Mouse (Mus musculus): Measurements from ENCODE around the gene Mgat4a. TPM values are rescaled to one million over a fixed set of nuclear protein-coding genes. Genes with fewer than 3 reads are reported as not detected.
A peak's percentile ranks its signal among the peaks of the same experiment; 100 is the strongest.

Mgat4a gene
- polyA plus RNA-seq, 1 experiment: 20.6 TPM

- Histone ChIP-seq H3K4me1 (replicated peaks; ENCODE audit: control insufficient read depth, insufficient read depth, low read length) (peaks cover 41% of the 10 kb centered on the region), H3K36me3 (ENCODE audit: control insufficient read depth, insufficient read depth, low read length) (no peaks in the 10 kb centered on the region), H3K4me3 (ENCODE audit: control insufficient read depth, insufficient read depth, low read length) (no peak overlapping the region), H3K27me3 (ENCODE audit: control insufficient read depth, insufficient read depth, low read length) (no peaks in the 10 kb centered on the region), H3K27ac (ENCODE audit: control insufficient read depth, insufficient read depth, low read length) (peak overlapping the region; percentile 94)
- 3% methylated on average over 2 of the region's 2 CpGs for WGBS
- TF ChIP-seq CTCF (IDR thresholded peaks at IDR 0.05; ENCODE audit: borderline replicate concordance, control insufficient read depth, extremely low read depth, insufficient read depth, low read length, poor library complexity) (no peak), POLR2A (IDR thresholded peaks at IDR 0.05; ENCODE audit: control insufficient read depth, extremely low read depth, insufficient read depth, low read length, poor library complexity) (no peak)
- peak; percentile 38 for DNase-seq
Observed at GRCm38 (mm10) chr1:37481331-37481730, 59.5 kb downstream of the Mgat4a start.

- Histone ChIP-seq H3K4me3 (ENCODE audit: control insufficient read depth, insufficient read depth, low read length) (no peak overlapping the region), H3K27ac (ENCODE audit: control insufficient read depth, insufficient read depth, low read length) (peak overlapping the region; percentile 79), H3K4me1 (replicated peaks; ENCODE audit: control insufficient read depth, insufficient read depth, low read length) (peaks cover 41% of the 10 kb centered on the region), H3K36me3 (ENCODE audit: control insufficient read depth, insufficient read depth, low read length) (no peaks in the 10 kb centered on the region), H3K27me3 (ENCODE audit: control insufficient read depth, insufficient read depth, low read length) (no peaks in the 10 kb centered on the region)
- TF ChIP-seq CTCF (IDR thresholded peaks at IDR 0.05; ENCODE audit: borderline replicate concordance, control insufficient read depth, extremely low read depth, insufficient read depth, low read length, poor library complexity): no peak
- no peak for TF ChIP-seq POLR2A (IDR thresholded peaks at IDR 0.05; ENCODE audit: control insufficient read depth, extremely low read depth, insufficient read depth, low read length, poor library complexity)
- no peak for DNase-seq
- WGBS: 51% methylated on average over 6 of the region's 6 CpGs
Observed at GRCm38 (mm10) chr1:37480731-37481130, 60.1 kb downstream of the Mgat4a start.

GRCm38 (mm10) chr1:37479759-37480158, 61.1 kb downstream of the Mgat4a start:
- Histone ChIP-seq H3K27me3 (ENCODE audit: control insufficient read depth, insufficient read depth, low read length) (no peaks in the 10 kb centered on the region), H3K27ac (ENCODE audit: control insufficient read depth, insufficient read depth, low read length) (peak overlapping the region; percentile 79), H3K4me3 (ENCODE audit: control insufficient read depth, insufficient read depth, low read length) (no peak overlapping the region), H3K4me1 (replicated peaks; ENCODE audit: control insufficient read depth, insufficient read depth, low read length) (peaks cover 46% of the 10 kb centered on the region), H3K36me3 (ENCODE audit: control insufficient read depth, insufficient read depth, low read length) (no peaks in the 10 kb centered on the region)
- peak; percentile 24 for DNase-seq
- 15% methylated on average over 8 of the region's 8 CpGs for WGBS
- TF ChIP-seq CTCF (IDR thresholded peaks at IDR 0.05; ENCODE audit: borderline replicate concordance, control insufficient read depth, extremely low read depth, insufficient read depth, low read length, poor library complexity) (no peak), POLR2A (IDR thresholded peaks at IDR 0.05; ENCODE audit: control insufficient read depth, extremely low read depth, insufficient read depth, low read length, poor library complexity) (no peak)

- WGBS: 11% methylated on average over 9 of the region's 9 CpGs
- TF ChIP-seq CTCF (IDR thresholded peaks at IDR 0.05; ENCODE audit: borderline replicate concordance, control insufficient read depth, extremely low read depth, insufficient read depth, low read length, poor library complexity): no peak
- no peaks in the 10 kb centered on the region for H3K27me3 ChIP-seq (ENCODE audit: control insufficient read depth, insufficient read depth, low read length)
- H3K27ac ChIP-seq (ENCODE audit: control insufficient read depth, insufficient read depth, low read length): no peak overlapping the region; the same call in 1 of the 2 replicates
- peak; percentile 78 for DNase-seq
- no peak overlapping the region for H3K4me3 ChIP-seq (ENCODE audit: control insufficient read depth, insufficient read depth, low read length)
- peaks cover 49% of the 10 kb centered on the region for H3K4me1 ChIP-seq (replicated peaks; ENCODE audit: control insufficient read depth, insufficient read depth, low read length)
- no peaks in the 10 kb centered on the region for H3K36me3 ChIP-seq (ENCODE audit: control insufficient read depth, insufficient read depth, low read length)
Observed at GRCm38 (mm10) chr1:37479074-37479473, 61.7 kb downstream of the Mgat4a start.

- no peaks in the 10 kb centered on the region for H3K27me3 ChIP-seq (ENCODE audit: control insufficient read depth, insufficient read depth, low read length)
- TF ChIP-seq CTCF (IDR thresholded peaks at IDR 0.05; ENCODE audit: borderline replicate concordance, control insufficient read depth, extremely low read depth, insufficient read depth, low read length, poor library complexity) (no peak), POLR2A (IDR thresholded peaks at IDR 0.05; ENCODE audit: control insufficient read depth, extremely low read depth, insufficient read depth, low read length, poor library complexity) (no peak)
- under 1% methylated on average over 7 of the region's 7 CpGs for WGBS
- H3K36me3 ChIP-seq (ENCODE audit: control insufficient read depth, insufficient read depth, low read length): no peaks in the 10 kb centered on the region
- no peak overlapping the region for H3K4me3 ChIP-seq (ENCODE audit: control insufficient read depth, insufficient read depth, low read length)
- peak overlapping the region; percentile 83 for H3K27ac ChIP-seq (ENCODE audit: control insufficient read depth, insufficient read depth, low read length)
- peaks cover 55% of the 10 kb centered on the region for H3K4me1 ChIP-seq (replicated peaks; ENCODE audit: control insufficient read depth, insufficient read depth, low read length)
- peak; percentile 26 for DNase-seq
Observed at GRCm38 (mm10) chr1:37478416-37478815, 62.4 kb downstream of the Mgat4a start.

GRCm38 (mm10) chr1:37477928-37478327, 62.9 kb downstream of the Mgat4a start:
- peak overlapping the region; percentile 13; the same call in 1 of the 2 replicates for H3K4me3 ChIP-seq (ENCODE audit: control insufficient read depth, insufficient read depth, low read length)
- peak overlapping the region; percentile 83 for H3K27ac ChIP-seq (ENCODE audit: control insufficient read depth, insufficient read depth, low read length)
- DNase-seq: peak; percentile 39

GRCm38 (mm10) chr1:37477250-37477649, 63.6 kb downstream of the Mgat4a start:
- Histone ChIP-seq H3K27me3 (ENCODE audit: control insufficient read depth, insufficient read depth, low read length) (no peaks in the 10 kb centered on the region), H3K27ac (ENCODE audit: control insufficient read depth, insufficient read depth, low read length) (peak overlapping the region; percentile 83; the same call in 1 of the 2 replicates), H3K36me3 (ENCODE audit: control insufficient read depth, insufficient read depth, low read length) (no peaks in the 10 kb centered on the region), H3K4me1 (replicated peaks; ENCODE audit: control insufficient read depth, insufficient read depth, low read length) (peaks cover 64% of the 10 kb centered on the region), H3K4me3 (ENCODE audit: control insufficient read depth, insufficient read depth, low read length) (no peak overlapping the region)
- 53% methylated on average over 5 of the region's 5 CpGs for WGBS
- TF ChIP-seq CTCF (IDR thresholded peaks at IDR 0.05; ENCODE audit: borderline replicate concordance, control insufficient read depth, extremely low read depth, insufficient read depth, low read length, poor library complexity) (no peak), POLR2A (IDR thresholded peaks at IDR 0.05; ENCODE audit: control insufficient read depth, extremely low read depth, insufficient read depth, low read length, poor library complexity) (no peak)
- peak; percentile 30 for DNase-seq

More at GRCm38 (mm10) chr1:37477928-37478327, 62.9 kb downstream of the Mgat4a start:
- Histone ChIP-seq H3K4me1 (replicated peaks; ENCODE audit: control insufficient read depth, insufficient read depth, low read length) (peaks cover 58% of the 10 kb centered on the region), H3K27me3 (ENCODE audit: control insufficient read depth, insufficient read depth, low read length) (no peaks in the 10 kb centered on the region), H3K36me3 (ENCODE audit: control insufficient read depth, insufficient read depth, low read length) (no peaks in the 10 kb centered on the region)
- WGBS: 1% methylated on average over 5 of the region's 5 CpGs
- TF ChIP-seq POLR2A (IDR thresholded peaks at IDR 0.05; ENCODE audit: control insufficient read depth, extremely low read depth, insufficient read depth, low read length, poor library complexity) (no peak), CTCF (IDR thresholded peaks at IDR 0.05; ENCODE audit: borderline replicate concordance, control insufficient read depth, extremely low read depth, insufficient read depth, low read length, poor library complexity) (no peak)

Data from thymus, adult 2 months (tissue).